Mouse (Mus musculus) olfactory bulb, adult 2 months (tissue): ENCODE data around the gene Tex45.

Experiments
- CTCF ChIP-seq: fragments of 200-500 bp; IDR thresholded peaks from 2 replicates; pipeline ENCODE4 v1.5.1; 2012; ENCODE audit warnings: low read depth, mild to moderate bottlenecking, low read length, moderate library complexity; ENCODE audit not compliant: insufficient read depth
- POLR2A ChIP-seq: fragments of 200-500 bp; IDR thresholded peaks from 2 replicates; pipeline ENCODE4 v1.6.1; 2012; ENCODE audit warnings: mild to moderate bottlenecking, low read depth, low read length, moderate library complexity; ENCODE audit not compliant: insufficient read depth

DNA sequence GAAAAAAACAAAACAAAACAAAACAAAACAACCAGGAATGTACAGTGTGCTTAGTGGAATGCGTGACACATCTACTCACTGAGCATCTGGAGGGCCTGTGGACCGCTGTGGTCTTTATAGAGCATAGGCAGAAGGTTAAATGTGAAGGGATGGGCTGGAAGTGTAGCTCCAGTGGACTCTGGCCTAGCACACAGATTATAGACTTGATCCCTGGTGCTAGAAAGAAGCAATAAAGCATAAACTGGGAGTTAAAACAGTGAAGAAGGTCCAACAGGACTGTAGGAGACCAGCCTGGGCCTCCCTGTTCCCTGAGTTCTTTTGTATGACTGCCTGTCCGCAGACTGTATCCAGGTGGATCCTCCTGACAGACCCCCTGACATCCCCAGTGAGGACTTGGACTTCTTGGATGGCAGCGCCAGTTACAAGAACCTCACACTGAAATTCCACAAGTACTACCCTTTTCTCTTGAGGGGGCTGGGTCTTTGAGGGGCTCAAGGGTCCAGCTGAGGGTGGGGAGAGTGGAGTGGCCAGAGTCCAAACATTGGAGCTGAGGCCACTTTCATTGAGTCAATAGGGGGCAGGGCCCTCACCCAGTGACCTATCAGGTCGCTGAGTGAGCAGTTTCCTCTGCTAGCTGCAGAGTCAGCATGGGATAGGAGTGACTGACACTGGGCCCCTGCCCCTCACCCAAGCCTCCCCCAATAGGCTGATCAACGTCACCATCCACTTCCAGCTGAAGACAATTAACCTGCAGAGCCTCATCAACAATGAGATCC is 37.5 kb downstream of the Tex45 start:
- TF ChIP-seq CTCF (no peak), POLR2A (no peak)
